Mouse (Mus musculus): ENCODE measurements around the gene Ryr2. TPM values are rescaled to one million over a fixed set of nuclear protein-coding genes. Genes with fewer than 3 reads are reported as not detected.

Ryr2 gene
- total and polyA plus RNA-seq, 3 experiments, result 0.11 to 0.13 TPM; not detected in 1

DNA sequence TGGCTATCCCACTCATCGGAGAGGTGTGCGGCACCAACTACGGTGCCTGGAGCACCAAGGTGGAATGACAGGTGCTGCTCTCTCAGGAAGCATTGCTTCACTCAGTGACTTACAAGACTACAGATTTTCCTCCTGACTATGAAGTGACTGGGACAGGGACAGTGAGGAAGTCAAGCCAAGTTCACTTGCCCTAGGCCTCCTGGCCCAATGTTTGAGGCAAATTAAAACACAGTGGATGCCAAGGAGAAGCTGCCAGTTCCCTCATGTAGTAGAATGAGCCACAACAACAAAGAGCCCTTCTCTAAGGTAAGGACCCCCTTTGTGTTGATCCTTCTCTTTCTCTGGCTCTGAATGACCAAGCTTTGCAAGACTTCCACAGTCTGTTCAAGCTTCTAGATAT, 121.7 kb downstream of the Ryr2 start:
- no peak overlapping the region for H3K4me2 ChIP-seq (ENCODE audit: insufficient read depth, low read depth, poor library complexity, severe bottlenecking)
- in situ Hi-C loops (cut with MboI; ENCODE audit: low pct_ligation_motif_present, low pct_unique_long_range_greater_than_20kb, low sequenced_read_pairs), result no loop called here
- H3K9me3 ChIP-seq (replicated peaks; ENCODE audit: low read length), result no peaks in the 10 kb centered on the region
- no peak for DNase-seq (ENCODE audit: extremely low read depth)
- H3K27me3 ChIP-seq (replicated peaks), result no peaks in the 10 kb centered on the region
- H3K4me3 ChIP-seq (replicated peaks in 1 of 3; ENCODE audit: low read depth in 2 of 3, low read length in 2 of 3, poor library complexity in 1 of 3), result no peak overlapping the region
- H3K36me3 ChIP-seq (replicated peaks in 1 of 2; ENCODE audit: control insufficient read depth in 1 of 2, insufficient read depth in 1 of 2, low read length in 1 of 2), result no peaks in the 10 kb centered on the region
- no peak overlapping the region for H3K9ac ChIP-seq (ENCODE audit: insufficient read depth, low read depth)
- H3K79me2 ChIP-seq (replicated peaks; ENCODE audit: control insufficient read depth, extremely low read depth, insufficient read depth, poor library complexity, severe bottlenecking), result no peaks in the 10 kb centered on the region
- H3K4me1 ChIP-seq (ENCODE audit: control insufficient read depth in 1 of 2, insufficient read depth in 2 of 2), result no peaks in the 10 kb centered on the region
- TF ChIP-seq CHD2 (IDR thresholded peaks at IDR 0.05; ENCODE audit: low read length), result no peak
- TF ChIP-seq POLR2A (IDR thresholded peaks at IDR 0.05; ENCODE audit: low read depth, low read length), result no peak
- TF ChIP-seq SIN3A (IDR thresholded peaks at IDR 0.05; ENCODE audit: low read length), result no peak
- no peak for TF ChIP-seq PAX5 (IDR thresholded peaks at IDR 0.05; ENCODE audit: low read length)
- TF ChIP-seq MYC (IDR thresholded peaks at IDR 0.05; ENCODE audit: low read depth, low read length), result no peak
- TF ChIP-seq ZNF384 (IDR thresholded peaks at IDR 0.05; ENCODE audit: low read depth, low read length), result no peak
- TF ChIP-seq CTCF (conservative IDR thresholded peaks at IDR 0.05 in 1 of 2, IDR thresholded peaks at IDR 0.05 in 1 of 2; ENCODE audit: low read depth in 2 of 2, low read length in 2 of 2), result no peak
- no peak for TF ChIP-seq USF1 (IDR thresholded peaks at IDR 0.05; ENCODE audit: low read depth, low read length)
- dilution Hi-C loops (cut with MboI; ENCODE audit: extremely low pct_ligation_motif_present, extremely low pct_unique_long_range_greater_than_20kb, low sequenced_read_pairs), result no loop called here
- no peak overlapping the region for H3K27ac ChIP-seq (ENCODE audit: insufficient read depth, low read depth)

DNA sequence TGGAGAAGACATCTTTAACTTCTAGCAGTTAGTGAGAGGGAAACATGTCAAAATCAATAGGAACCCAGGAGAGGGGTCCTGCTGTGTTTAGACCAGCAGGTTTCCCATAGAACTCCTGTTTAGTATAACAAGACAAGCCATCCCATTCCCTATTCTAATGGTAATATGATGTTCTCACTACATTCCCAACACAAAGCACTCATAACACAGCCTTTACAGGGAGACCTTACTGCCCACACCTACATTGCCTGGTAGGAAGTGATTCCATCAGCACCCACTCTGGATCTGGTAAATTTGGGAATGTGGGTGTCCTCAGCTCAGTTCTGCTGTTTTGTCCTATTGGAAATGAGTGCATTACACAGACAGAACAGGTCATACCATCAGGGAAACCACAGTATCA, 127.7 kb downstream of the Ryr2 start:
- Histone ChIP-seq H3K27me3 (replicated peaks) (no peaks in the 10 kb centered on the region), H3K4me2 (ENCODE audit: insufficient read depth, low read depth, poor library complexity, severe bottlenecking) (no peak overlapping the region), H3K4me1 (ENCODE audit: control insufficient read depth in 1 of 2, insufficient read depth in 2 of 2) (no peaks in the 10 kb centered on the region), H3K4me3 (replicated peaks in 1 of 3; ENCODE audit: low read depth in 2 of 3, low read length in 2 of 3, poor library complexity in 1 of 3) (no peak overlapping the region), H3K9me3 (replicated peaks; ENCODE audit: low read length) (no peaks in the 10 kb centered on the region), H3K27ac (ENCODE audit: insufficient read depth, low read depth) (no peak overlapping the region), H3K9ac (ENCODE audit: insufficient read depth, low read depth) (no peak overlapping the region), H3K36me3 (replicated peaks in 1 of 2; ENCODE audit: control insufficient read depth in 1 of 2, insufficient read depth in 1 of 2, low read length in 1 of 2) (no peaks in the 10 kb centered on the region), H3K79me2 (replicated peaks; ENCODE audit: control insufficient read depth, extremely low read depth, insufficient read depth, poor library complexity, severe bottlenecking) (no peaks in the 10 kb centered on the region)
- dilution Hi-C loops (cut with MboI; ENCODE audit: extremely low pct_ligation_motif_present, extremely low pct_unique_long_range_greater_than_20kb, low sequenced_read_pairs) (no loop called here), in situ Hi-C loops (cut with MboI; ENCODE audit: low pct_ligation_motif_present, low pct_unique_long_range_greater_than_20kb, low sequenced_read_pairs) (no loop called here)
- no peak for DNase-seq (ENCODE audit: extremely low read depth)
- TF ChIP-seq POLR2A (IDR thresholded peaks at IDR 0.05; ENCODE audit: low read depth, low read length) (no peak), POLR2AphosphoS2 (IDR thresholded peaks at IDR 0.05; ENCODE audit: low read depth, low read length) (no peak), USF2 (conservative IDR thresholded peaks at IDR 0.05; ENCODE audit: low read depth, low read length) (no peak), EP300 (IDR thresholded peaks at IDR 0.05; ENCODE audit: low read length) (no peak), NRF1 (IDR thresholded peaks at IDR 0.05; ENCODE audit: low read depth, low read length) (no peak), ELF1 (IDR thresholded peaks at IDR 0.05; ENCODE audit: low read depth, low read length) (no peak), PAX5 (IDR thresholded peaks at IDR 0.05; ENCODE audit: low read length) (no peak), HCFC1 (IDR thresholded peaks at IDR 0.05; ENCODE audit: low read depth, low read length) (no peak), MAX (IDR thresholded peaks at IDR 0.05; ENCODE audit: low read length) (no peak), MXI1 (IDR thresholded peaks at IDR 0.05; ENCODE audit: low read depth, low read length) (no peak), BHLHE40 (IDR thresholded peaks at IDR 0.05; ENCODE audit: low read depth, low read length) (no peak), TBP (conservative IDR thresholded peaks at IDR 0.05; ENCODE audit: low read depth, low read length) (no peak), JUND (conservative IDR thresholded peaks at IDR 0.05; ENCODE audit: low read depth, low read length) (no peak), TCF12 (IDR thresholded peaks at IDR 0.05; ENCODE audit: low read depth, low read length) (no peak), SMC3 (IDR thresholded peaks at IDR 0.05; ENCODE audit: low read depth, low read length) (no peak)

Data from CH12.LX (cell line).